Mouse (Mus musculus): ENCODE results near the gene Tmem208. TPM values are rescaled to one million over a fixed set of nuclear protein-coding genes. Genes with fewer than 3 reads are reported as not detected.

Tmem208 gene
- total and polyA plus RNA-seq, 3 experiments, result 94.5 to 149 TPM; not detected in 1

GRCm38 (mm10) chr8:105331469-105331868, 5.3 kb downstream of the Tmem208 start (continued):
- TF ChIP-seq ETS1 (IDR thresholded peaks at IDR 0.05; ENCODE audit: low read depth, low read length), result no peak
- no peak for TF ChIP-seq SMC3 (IDR thresholded peaks at IDR 0.05; ENCODE audit: low read depth, low read length)

DNA sequence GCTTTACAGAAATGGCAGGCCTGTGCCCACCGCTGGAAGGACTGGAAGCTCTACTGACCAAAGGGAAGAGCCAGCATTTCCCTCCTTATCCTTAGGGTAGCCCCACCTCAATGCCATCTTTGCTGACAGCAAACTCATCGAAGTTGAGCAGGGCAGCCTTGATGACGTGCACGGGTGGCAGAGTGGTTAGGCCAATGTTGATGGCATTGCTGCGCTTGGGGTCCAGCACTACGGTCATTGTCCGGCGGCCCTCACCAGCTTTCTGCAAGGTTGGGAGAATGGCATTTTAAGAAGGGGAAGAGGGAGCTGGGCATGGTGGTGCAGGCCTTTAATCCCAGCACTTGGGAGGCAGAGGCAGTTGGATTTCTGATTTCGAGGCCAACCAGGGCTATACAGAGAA, 5.8 kb downstream of the Tmem208 start:
- Histone ChIP-seq H3K36me3 (ENCODE audit: control insufficient read depth in 1 of 2, insufficient read depth in 2 of 2, low read length in 2 of 2) (peaks cover 7 to 10% of the 10 kb centered on the region in 2 experiments), H3K4me3 (ENCODE audit: control insufficient read depth in 1 of 2, insufficient read depth in 1 of 2, low read depth in 2 of 2, low read length in 2 of 2) (no peak overlapping the region), H3K27me3 (ENCODE audit: control insufficient read depth in 1 of 2, insufficient read depth in 2 of 2, low read length in 2 of 2) (no peaks in the 10 kb centered on the region), H3K27ac (ENCODE audit: control insufficient read depth, low read depth, low read length) (no peak overlapping the region), H3K4me1 (ENCODE audit: control insufficient read depth in 1 of 2, insufficient read depth in 2 of 2, low read length in 2 of 2) (peaks cover 3% of the 10 kb centered on the region in 2 experiments; a peak in 3 of 4 replicates), H3K9me3 (replicated peaks; ENCODE audit: insufficient read depth, low read length) (no peaks in the 10 kb centered on the region), H3K9ac (ENCODE audit: control insufficient read depth, low read depth, low read length, poor library complexity, severe bottlenecking) (no peak overlapping the region), H3K79me2 (ENCODE audit: control insufficient read depth, insufficient read depth, low read length, poor library complexity) (peaks cover 6% of the 10 kb centered on the region)
- no peak for DNase-seq (ENCODE audit: low read depth, low spot score)
- TF ChIP-seq MAZ (IDR thresholded peaks at IDR 0.05; ENCODE audit: low read depth, low read length), result no peak
- TF ChIP-seq USF2 (IDR thresholded peaks at IDR 0.05; ENCODE audit: borderline replicate concordance in 1 of 2, insufficient read depth in 1 of 2, low read depth in 1 of 2, low read length in 2 of 2), result no peak
- no peak for TF ChIP-seq POLR2AphosphoS2 (IDR thresholded peaks at IDR 0.05; ENCODE audit: low read length)
- no peak for TF ChIP-seq UBTF (IDR thresholded peaks at IDR 0.05; ENCODE audit: borderline replicate concordance, insufficient read depth, low read depth, low read length)
- TF ChIP-seq SIN3A (IDR thresholded peaks at IDR 0.05; ENCODE audit: low read length), result no peak
- TF ChIP-seq ZKSCAN1 (IDR thresholded peaks at IDR 0.05; ENCODE audit: low read depth, low read length), result no peak
- TF ChIP-seq CHD2 (IDR thresholded peaks at IDR 0.05; ENCODE audit: low read length), result no peak
- TF ChIP-seq MEF2A (IDR thresholded peaks at IDR 0.05; ENCODE audit: extremely low read depth, insufficient replicate concordance, low read depth, low read length, poor library complexity, severe bottlenecking), result no peak
- TF ChIP-seq RCOR1 (IDR thresholded peaks at IDR 0.05; ENCODE audit: low read depth, low read length), result no peak

DNA sequence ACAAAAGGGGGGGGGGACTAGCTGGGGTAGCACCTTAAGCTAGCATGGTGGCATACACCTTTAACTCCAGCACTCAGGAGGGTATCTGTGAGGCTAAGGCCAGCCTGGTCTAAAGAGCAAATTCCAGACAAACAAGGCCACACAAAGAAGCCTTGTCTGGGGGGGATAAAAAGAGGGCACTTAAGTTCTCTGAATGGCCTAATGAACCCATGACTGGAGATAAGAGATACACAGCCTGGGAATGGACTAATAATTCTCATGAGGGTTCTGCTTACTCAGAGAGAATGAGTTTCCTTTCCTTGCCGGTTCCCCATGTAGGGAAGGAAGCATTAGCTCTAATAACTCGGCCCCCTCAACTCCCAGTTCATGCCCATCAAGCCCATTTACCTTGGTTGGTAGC, 6.4 kb downstream of the Tmem208 start:
- TF ChIP-seq USF2 (IDR thresholded peaks at IDR 0.05; ENCODE audit: borderline replicate concordance in 1 of 2, insufficient read depth in 1 of 2, low read depth in 1 of 2, low read length in 2 of 2) (no peak), HCFC1 (IDR thresholded peaks at IDR 0.05; ENCODE audit: low read depth, low read length) (no peak), POLR2AphosphoS2 (IDR thresholded peaks at IDR 0.05; ENCODE audit: low read length) (no peak), NELFE (IDR thresholded peaks at IDR 0.05; ENCODE audit: low read depth, low read length) (no peak), GABPA (IDR thresholded peaks at IDR 0.05; ENCODE audit: low read depth, low read length) (no peak), ZC3H11A (IDR thresholded peaks at IDR 0.05; ENCODE audit: low read depth, low read length) (no peak), CHD1 (IDR thresholded peaks at IDR 0.05; ENCODE audit: low read depth, low read length) (no peak), BHLHE40 (IDR thresholded peaks at IDR 0.05; ENCODE audit: borderline replicate concordance, low read depth, low read length) (no peak), RCOR1 (IDR thresholded peaks at IDR 0.05; ENCODE audit: low read depth, low read length) (no peak), USF1 (IDR thresholded peaks at IDR 0.05; ENCODE audit: low read depth, low read length) (no peak), KAT2A (conservative IDR thresholded peaks at IDR 0.05; ENCODE audit: low read depth, low read length) (no peak), EP300 (IDR thresholded peaks at IDR 0.05; ENCODE audit: low read depth in 1 of 2, low read length in 2 of 2) (no peak)
- no peaks in the 10 kb centered on the region for H3K27me3 ChIP-seq (ENCODE audit: control insufficient read depth in 1 of 2, insufficient read depth in 2 of 2, low read length in 2 of 2)
- peaks cover 0 to 2% of the 10 kb centered on the region in 2 experiments; a peak in 2 of 4 replicates for H3K4me1 ChIP-seq (ENCODE audit: control insufficient read depth in 1 of 2, insufficient read depth in 2 of 2, low read length in 2 of 2)
- no peak for DNase-seq (ENCODE audit: low read depth, low spot score)
- H3K27ac ChIP-seq (ENCODE audit: control insufficient read depth, low read depth, low read length), result no peak overlapping the region
- H3K79me2 ChIP-seq (ENCODE audit: control insufficient read depth, insufficient read depth, low read length, poor library complexity), result peaks cover under 1% of the 10 kb centered on the region
- H3K36me3 ChIP-seq (ENCODE audit: control insufficient read depth in 1 of 2, insufficient read depth in 2 of 2, low read length in 2 of 2), result peaks cover 1 to 9% of the 10 kb centered on the region in 2 experiments
- H3K9ac ChIP-seq (ENCODE audit: control insufficient read depth, low read depth, low read length, poor library complexity, severe bottlenecking), result no peak overlapping the region
- H3K4me3 ChIP-seq (ENCODE audit: control insufficient read depth in 1 of 2, insufficient read depth in 1 of 2, low read depth in 2 of 2, low read length in 2 of 2), result no peak overlapping the region
- no peaks in the 10 kb centered on the region for H3K9me3 ChIP-seq (replicated peaks; ENCODE audit: insufficient read depth, low read length)
